Mouse (Mus musculus) urinary bladder, postnatal 10 days (tissue): ENCODE results near the gene Cct5.

Experiments
- DNase-seq: peaks from one replicate; pipeline ENCODE4 v3.0.0; 2022; ENCODE audit warnings: low spot score

The Cct5 gene

DNA sequence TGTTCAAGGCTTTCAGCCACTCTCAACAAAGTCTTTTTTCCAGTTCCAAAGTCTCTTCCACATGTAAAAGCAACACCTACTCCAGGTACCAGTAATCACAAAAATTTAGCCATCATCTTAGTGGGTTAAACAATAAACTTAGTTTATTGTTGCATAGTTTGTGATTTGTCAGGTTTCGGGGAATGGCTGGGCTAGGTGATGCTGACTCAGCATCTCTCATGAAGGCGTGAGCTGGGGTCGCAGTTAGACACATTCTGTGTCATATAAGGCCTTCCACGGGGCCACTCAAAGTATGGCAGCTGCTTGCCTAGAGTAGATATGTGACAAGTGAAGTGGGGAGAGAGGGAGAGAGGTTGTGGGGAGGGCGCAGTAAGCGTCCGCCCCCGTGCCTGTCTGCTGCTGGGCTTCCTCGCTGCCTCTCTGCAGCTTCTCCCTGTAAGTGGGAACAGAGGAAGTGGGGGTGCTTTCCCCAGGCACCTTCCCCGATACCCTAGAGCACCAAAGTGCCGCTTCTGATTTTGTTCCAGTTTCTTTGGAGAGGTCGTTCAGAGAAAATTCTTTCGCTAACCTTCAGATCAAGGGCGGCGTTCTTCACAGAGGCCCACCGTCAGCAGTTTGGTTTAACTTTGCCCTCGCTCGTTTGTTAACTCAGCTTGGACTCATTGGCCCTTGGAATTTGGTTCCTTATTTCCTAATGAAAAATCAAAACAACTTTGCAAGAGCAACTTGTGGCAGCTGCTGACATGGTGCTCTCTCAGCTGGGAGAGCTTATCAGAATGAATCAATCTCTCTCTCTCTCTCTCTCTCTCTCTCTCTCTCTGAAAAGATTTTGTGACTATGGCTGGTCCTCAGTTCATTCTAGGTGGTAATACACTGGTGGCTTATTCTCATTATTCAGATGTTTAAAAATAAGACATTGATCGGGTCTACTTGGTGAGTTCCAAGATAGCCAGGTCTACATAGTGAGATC, 37.7 kb downstream of the Cct5 start:
- DNase-seq: no peak

DNA sequence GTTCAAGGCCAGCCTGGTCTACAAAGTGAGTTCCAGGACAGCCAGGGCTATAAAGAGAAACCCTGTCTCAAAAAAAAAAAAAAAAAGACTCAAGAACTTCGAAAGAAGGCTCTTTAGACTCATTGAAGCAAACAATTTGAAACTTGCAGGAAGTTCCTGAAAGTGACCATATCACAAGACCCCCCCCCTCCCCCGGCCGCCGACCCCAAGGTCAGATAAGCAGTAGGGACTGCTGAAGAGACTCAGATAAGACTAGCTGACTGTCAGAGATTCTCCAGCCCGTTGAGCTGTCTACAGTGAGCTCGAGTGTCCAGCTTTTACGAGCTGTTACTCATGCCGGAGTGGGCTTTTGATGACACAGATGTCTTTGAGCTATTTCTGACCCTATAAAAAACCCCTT, 38.8 kb downstream of the Cct5 start:
- no peak for DNase-seq

DNA sequence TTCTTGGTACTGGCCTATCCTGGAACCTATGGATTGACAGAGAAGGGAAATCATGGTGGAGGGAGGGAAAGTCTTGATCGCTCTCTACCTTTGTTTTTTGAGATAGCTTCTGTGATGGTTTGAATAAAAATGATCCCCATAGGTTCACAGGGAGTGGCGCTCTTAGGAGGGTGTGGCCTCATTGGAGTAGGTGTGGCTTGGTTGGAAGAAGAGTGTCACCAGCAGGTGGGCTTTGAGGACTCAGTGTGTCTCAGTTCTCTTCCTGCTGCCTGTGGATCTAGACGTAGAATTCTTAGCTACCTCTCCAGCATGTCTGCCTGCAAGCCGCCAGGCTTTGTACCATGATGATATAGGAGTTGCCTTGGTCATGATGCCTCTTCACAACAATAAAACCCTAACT, 39.6 kb downstream of the Cct5 start:
- DNase-seq: no peak

DNA sequence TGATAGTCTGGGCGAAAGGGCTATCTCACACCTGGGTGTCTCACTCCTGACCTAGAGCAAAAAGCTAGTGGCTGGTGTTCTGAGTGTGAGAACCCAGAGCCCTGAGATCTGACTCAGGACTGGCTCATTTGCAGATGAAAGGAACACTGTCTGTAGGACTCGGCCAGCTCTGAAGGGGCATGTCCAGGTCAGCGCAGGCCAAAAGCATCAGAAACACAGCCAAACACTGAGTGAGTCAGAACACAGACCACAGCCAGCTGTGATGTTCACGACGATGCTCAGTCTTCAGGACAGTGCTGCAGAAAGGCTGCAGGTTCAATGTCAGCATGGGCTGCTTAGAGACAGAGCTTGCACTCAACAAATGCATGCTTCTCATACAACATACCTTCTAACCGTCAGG, 40.2 kb downstream of the Cct5 start:
- no peak for DNase-seq

DNA sequence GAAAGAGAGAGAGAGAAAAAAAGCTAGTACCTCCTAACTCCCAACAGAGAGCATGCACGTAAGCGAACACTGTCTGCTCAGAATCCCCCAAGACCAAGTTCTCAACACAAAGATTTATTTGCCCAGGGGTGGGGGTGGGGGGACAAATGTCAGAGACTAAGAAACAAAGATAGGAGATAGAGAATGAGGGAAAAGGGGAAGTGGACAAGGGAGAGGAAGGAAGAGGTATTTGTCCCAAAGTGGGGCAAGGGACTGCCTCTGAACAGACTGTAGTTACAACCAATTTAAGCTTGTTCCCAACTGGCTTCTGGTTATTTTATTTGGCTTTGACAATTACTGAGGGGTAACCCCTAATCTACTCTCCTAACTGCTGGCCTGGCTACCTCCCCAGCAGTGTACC, 46.7 kb downstream of the Cct5 start:
- DNase-seq: no peak

DNA sequence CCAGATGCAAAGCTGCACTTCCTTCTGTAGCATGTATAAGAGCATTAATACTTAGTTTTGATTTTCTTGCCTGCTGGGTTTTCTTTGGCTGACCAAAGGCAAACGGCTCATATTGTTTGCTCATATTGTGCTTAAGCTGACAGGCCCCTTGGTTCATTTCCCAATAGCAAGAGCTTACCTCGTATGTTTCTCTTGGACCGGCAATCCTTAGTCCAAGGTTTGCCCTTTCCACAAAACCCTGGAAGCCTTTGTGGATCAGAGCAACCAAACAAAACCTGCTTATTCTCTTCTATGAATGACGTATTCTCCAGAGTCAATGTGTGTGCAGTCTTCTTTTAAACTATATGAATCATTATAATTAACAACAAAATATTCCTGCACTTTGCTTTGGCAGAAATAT, 51.2 kb downstream of the Cct5 start:
- no peak for DNase-seq

DNA sequence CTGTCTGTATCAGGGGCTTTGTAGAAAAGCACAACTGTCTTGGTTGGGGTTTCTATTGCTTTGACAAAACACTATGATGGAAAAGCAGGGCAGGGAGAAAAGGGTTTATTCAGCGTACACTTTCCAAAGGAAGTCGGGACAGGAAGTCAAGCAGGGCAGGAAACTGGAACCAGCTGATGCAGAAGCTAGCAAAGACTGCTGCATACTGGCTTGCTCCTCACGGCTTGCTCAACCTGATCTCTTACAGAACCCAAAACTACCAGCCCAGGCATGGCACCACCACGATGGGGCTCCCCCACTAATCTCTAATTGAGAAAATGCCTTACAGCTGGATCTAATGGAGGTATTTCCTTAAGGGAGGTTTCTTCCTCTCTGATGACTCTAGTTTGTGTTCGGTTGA, 54.2 kb downstream of the Cct5 start:
- DNase-seq: no peak

DNA sequence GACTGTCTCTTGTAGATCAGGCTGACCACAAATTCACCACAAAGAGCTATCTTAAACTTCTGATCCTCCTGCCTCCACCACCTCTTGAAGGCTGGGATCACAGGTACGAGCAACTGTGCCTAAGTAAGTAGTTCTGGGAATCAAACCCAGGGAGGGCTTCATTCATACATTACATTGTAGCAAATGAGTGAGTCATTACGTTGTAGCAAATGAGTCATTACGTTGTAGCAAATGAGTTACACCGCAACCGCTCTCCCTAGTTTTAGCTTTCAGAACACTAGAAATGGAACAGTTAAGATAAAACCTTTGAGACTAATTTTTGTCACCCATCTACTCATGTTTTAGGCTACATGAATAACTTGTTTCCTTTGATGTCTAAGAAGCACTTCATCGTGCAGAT, 55.3 kb downstream of the Cct5 start:
- DNase-seq: no peak

DNA sequence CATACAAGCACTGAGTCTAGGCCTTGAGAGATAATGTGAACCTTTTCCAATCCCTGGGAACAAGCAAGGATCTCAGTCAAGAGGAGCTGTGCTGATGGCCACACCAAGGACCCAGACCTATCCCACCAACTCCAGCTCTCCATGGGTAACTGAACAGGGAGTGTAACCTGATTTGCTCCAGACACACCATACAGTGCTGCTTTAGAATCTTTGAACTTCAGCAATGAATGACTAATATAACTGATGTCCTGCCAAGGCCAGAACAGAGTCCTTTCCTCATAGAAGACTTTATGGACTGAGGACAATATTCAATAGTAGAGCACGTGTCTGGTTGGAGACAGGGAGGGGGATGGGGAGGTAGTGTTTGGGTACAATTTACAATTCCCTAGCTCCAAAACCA, 56.5 kb downstream of the Cct5 start:
- no peak for DNase-seq

DNA sequence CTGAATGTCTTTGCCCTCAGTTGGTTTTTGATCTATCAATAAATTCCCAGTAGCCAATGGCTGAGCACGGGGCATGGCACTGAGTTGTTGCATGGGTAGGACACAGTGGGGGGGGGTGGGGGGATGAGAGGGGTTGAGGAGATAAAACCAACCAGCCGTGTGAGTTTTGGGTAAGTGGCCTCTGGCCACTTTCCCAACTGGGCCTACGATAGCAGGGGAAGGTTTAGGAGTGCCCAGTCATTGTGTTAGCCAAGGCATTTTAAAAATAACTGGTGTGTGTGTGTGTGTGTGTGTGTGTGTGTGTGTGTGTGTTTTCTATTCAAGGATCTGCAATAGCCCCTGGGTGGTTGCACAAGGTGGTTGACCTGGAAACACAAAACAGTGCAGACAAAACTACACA, 58.4 kb downstream of the Cct5 start:
- DNase-seq: no peak

DNA sequence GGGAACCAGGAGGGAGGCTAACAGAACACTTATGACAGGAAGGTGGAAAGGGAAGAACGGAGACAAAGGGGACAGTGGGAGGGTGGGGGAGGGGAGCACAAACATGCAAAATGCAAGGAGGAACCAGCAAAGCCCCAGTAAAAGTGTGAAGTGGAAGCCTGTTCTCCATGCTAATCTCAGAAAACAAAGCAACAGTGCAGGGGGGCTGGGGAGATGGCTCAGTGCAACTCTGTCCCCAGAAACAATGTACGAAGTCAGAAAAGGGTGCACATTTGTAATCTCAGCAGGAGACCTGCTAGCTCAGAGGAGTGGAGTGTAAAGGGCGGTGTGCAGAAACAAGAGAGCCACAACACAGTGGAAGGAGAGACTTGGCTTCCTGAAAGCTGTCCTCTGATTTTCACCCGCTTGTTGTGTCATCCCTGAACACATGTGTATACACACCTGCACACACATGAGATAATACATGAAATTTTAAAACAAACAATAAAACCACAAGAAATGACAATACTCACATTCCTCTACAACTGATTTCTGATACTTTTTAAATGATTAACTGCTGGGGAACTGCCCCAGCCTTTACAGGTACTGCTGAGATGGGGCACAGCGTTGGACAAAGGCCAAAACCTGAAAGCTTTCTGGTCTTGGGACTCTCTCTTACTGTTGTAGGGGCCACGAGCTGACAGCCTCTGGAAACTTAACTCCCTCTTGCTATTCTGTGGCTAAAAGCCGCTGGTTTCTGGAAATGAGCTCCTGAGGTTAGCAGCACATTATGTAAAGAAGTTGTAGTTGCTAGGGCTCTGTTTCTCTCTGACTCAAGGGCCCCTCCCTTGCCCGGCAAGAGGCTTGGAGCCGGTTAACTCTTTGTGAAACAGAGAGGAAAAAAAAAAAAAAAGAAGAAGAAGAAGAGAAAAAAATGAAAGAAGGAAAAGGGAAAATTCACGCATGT, 59.3 kb downstream of the Cct5 start:
- DNase-seq: no peak
